Mouse (Mus musculus) inflammation-experienced regulatory T-cells (primary cell): ENCODE measurements around the gene Prpmp5. TPM values are rescaled to one million over a fixed set of nuclear protein-coding genes. Genes with fewer than 3 reads are reported as not detected.

Experiments
- polyA plus RNA-seq, 2 experiments: library from polyadenylated mRNA; unstranded; fragments of 100-300 nt; shearing (Covaris generic); gene quantifications; one replicate each; pipeline ENCODE4 v1.2.1; 2017

The Prpmp5 gene
- polyA plus RNA-seq, result 10 to 100 TPM in 1 of 2 experiments, under 1 TPM in 1; 0.78 to 29.0 TPM

DNA sequence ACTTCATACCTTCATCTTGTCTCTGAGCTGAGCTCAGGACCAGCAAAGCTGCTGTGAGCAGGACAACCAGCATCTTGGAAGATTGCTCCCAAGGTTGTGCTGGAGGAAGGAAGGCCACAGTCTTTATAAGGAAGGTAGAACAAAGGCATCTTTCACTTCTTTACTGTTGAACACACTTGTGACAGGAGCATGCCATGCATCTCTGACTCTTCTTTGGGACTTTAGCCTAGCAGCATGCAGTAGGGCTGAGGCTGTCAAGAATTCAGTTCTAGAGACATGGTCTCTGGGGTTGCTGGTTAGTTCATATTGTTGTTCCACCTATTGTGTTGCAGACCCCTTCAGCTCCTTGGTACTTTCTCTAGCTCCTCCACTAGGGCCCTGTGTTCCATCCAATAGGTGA, at the start of gene Prpmp5:
Gene Prpmp5, minus strand, starts transcription at position 101 of the 400 bp plus-strand sequence.

DNA sequence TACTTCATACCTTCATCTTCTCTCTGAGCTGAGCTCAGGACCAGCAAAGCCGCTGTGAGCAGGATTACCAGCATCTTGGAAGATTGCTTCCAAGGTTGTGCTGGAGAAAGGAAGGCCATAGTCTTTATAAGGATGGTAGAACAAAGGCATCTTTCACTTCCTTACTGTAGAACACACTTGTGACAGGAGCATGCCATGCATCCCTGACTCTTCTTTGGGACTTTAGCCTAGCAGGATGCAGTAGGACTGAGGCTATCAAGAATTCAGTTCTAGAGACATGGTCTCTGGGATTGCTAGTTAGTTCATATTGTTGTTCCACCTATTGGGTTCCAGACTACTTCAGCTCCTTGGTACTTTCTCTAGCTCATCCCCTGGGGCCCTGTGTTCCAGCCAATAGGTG, 49.5 kb upstream of the Prpmp5 start, which contains the start of gene Gm8882:
Gene Gm8882, minus strand, starts transcription at position 101 of the 400 bp plus-strand sequence.

Other genes starting within 250 kb of the Prpmp5 start
- 1 to 10 TPM in 1 of 2 experiments, not detected in 1; 4.5 TPM for gene Prb1, start 104.2 kb downstream of the Prpmp5 start, polyA plus RNA-seq
- 1 to 10 TPM in 1 of 2 experiments, not detected in 1; 6.5 TPM for gene Gm8882, start 49.4 kb upstream of the Prpmp5 start, polyA plus RNA-seq